Mouse (Mus musculus) NIH3T3 (cell line): ENCODE measurements around the gene Anpep.

Source experiments
- DNase-seq: peaks from one replicate; pipeline ENCODE4 v3.0.0-alpha.2; 2012; ENCODE audit warnings: low read depth

The Anpep gene

DNA sequence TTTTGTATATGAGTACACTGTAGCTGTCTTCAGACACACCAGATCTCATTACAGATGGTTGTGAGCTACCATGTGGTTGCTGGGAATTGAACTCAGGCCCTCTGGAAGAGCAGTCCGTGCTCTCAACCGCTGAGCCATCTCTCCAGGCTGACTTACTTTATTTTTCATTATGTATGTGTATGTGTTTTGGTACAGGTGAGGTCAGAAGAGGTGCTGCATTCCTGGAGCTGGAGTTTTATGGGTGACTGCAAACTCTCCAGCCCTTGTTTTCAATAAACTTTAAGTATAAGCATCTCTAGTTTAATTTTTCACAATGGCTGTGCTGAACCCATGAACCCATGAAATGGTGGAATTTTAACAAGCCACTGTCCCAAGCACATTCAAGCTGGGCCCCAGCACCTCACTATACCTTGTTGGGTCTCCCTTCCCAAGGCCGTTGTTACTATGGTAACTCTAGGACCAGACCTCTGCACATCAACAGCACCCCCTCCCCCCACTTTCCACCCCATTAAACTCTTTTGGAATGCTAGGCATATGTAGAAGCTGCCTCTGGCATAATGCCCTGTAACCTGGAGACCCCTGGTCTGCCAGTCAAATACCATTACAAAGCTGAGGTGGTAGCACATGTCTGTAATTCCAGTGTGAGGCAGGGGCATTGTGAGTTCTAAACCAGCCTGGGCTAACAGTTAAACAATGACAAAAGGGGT is 5.6 kb upstream of the Anpep start:
- no peak for DNase-seq

DNA sequence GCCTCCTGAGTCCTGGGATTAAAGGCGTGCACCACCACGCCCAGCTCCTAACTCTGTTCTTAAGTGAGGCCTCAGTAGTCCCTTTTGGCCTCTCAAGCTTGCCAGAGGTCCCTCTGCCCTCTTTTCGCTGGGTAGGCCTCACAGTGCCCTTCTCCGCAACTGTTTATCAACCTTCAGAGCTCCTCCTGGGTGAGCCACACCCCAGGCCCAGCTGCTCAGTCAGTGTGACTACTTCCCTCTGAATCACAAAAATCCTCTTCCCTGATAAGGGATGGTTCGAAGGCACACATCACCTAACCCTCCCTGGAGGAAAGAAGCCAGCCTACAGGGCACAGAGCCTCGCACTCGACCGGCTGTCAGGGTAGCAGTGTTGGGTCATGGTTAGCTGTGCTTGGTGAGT is 935 bp upstream of the Anpep start:
- no peak for DNase-seq

DNA sequence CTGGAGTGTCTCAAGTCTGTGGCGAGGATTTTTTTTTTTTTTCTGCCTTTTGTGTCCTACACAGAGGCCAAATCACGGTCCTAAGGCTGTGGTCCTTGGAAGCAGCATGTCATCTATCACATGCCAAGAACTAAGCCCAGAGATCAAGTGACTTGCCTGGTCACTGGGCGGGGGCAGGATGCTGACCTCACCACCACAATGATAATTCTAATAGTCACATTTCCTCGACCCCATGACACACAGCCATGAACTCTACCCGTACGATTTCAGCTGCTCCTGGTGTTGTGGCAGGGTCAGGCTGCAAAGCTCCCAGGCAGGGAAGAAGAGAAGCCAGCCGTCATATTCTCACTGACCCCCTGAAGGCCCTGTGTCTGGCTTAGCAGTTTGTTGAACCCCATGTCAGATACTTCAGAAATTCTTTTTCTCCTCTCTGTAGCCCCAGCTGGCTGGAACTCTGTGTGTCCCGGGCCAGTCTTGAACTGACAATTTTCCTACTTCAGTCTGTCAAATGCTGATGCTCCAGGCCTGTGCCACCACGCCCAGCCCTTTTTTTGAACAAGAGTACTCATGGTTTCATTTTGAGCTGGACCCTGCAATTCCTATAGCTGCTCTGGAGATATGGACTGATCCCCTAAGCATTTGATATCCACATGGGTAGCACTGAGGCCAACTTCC is 1.8 kb downstream of the Anpep start:
- no peak for DNase-seq

GRCm38 (mm10) chr7:79858202-79858934 is 2.5 kb downstream of the Anpep start:
- peak; percentile 57 for DNase-seq

GRCm38 (mm10) chr7:79856305-79856704 is 4.6 kb downstream of the Anpep start:
- DNase-seq: no peak

GRCm38 (mm10) chr7:79847456-79848451 is 13.1 kb downstream of the Anpep start:
- DNase-seq: peak; percentile 52

DNA sequence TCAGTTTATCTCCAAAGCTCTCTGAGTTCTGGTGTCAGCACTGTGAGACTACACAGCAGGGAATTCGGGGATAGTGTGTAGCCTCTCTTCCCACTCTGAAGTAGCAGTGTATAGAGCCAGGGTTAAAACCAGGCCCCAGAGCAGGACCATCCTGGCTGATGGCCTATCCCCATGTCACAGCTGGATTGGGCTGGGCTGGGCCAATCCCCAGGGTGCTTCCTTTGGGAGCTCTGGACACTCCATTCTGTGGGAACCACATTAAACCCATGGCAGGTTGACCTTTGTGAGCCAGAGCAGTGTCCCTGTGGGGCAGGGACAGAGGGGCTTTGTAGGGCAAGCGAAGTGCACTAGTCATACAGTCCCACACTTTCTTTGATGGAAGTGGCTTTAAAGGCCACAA is 14.5 kb downstream of the Anpep start:
- no peak for DNase-seq

DNA sequence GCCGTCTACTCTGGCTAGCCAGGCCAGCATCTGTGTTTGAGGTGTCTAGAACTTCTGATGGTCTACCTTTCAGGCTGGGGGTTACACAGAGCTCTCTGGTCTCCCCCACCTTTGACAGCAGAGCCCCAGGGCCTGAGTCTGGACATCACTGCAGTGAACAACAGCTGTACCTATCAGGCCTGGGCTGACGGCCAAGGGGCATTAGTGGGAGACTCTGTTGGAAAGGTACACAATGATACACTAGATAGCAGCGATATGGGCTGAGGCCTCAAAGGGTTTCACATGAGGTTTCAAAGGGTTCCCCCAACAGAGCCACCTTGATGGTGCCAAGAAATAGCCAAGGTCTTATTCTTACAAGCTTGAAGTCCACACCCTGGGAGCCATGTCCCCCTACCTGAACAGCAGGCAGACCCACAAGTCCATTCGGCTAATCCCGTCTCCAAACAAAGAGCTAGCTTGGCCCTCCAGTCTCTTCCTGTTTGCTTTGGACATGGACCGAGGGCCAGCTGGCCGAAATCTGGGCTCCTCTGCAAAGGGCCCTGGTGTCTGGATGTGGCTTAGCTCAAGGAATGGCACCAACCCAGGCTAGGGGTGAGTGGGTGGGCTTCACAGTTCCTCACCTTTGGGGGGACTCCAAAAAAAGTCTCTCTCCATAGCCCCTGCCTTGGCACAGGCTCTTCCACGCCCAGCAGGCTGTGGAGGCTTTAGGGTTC is 16.6 kb downstream of the Anpep start:
- DNase-seq: no peak

- no peak for DNase-seq
Measured at GRCm38 (mm10) chr7:79842163-79842562, 18.7 kb downstream of the Anpep start.

DNA sequence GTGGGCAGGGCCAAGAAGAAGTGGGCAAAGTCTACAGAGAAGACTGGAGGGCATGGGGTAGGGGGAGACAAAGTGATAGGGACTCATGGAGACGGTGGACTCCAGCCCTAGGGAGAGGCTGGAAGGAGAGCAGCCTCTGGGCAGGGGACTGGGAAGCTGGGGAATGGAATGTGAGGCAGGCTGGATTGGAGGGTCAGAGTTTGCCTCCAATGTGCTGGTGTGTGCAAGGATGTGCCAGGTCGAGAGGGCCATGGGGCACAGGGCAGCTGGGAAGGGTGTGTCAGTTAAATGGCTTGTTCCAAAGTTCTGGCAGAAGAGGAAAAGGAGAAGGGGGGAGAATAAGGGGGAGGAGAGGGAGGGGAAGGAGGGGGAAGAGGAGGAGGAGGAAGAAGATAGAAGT is 23.6 kb downstream of the Anpep start:
- DNase-seq: no peak

DNA sequence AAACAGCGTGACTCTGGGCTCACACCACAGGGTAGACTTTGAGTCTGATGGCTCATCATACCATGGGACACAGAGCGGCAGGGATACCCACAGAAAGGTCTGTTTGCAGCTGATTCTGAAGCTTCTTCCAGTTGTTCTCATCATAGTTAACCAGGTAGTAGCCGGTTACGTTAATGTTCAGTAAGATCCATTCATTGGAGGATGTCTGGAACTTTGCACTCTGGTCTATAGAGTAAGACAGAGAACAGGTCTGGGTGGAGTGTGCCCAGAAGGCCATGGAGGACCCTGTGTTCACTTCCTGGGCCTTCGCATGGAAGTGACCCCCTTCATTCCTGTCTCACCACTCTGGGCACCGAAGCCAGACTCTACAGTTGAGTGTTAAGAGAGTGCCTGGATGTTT is 25.7 kb downstream of the Anpep start:
- DNase-seq: no peak

GRCm38 (mm10) chr7:79832980-79833379 is 27.9 kb downstream of the Anpep start:
- DNase-seq: peak; percentile 23

GRCm38 (mm10) chr7:79831585-79831984 is 29.3 kb downstream of the Anpep start:
- peak; percentile 68 for DNase-seq

GRCm38 (mm10) chr7:79831145-79831544 is 29.7 kb downstream of the Anpep start:
- no peak for DNase-seq

DNA sequence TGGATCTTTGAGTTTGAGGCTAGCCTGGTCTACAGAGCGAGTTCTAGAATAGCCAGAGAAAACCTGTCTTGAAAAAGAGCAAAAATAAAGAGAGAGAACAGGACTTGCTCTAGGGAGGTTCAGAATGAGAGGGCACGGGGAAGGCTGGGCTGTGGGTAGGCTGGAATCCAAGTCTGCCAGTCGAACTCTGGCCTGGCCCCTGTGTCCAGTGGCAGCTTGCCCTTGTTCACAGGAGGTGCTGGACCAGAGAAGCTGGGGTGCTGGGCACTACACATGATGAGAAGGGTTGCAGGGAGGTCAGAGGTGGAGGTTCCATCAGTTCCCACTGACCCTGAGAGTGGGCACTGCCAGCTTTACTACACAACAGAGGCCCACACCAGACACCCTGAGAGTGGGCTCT is 32.5 kb downstream of the Anpep start:
- no peak for DNase-seq

DNA sequence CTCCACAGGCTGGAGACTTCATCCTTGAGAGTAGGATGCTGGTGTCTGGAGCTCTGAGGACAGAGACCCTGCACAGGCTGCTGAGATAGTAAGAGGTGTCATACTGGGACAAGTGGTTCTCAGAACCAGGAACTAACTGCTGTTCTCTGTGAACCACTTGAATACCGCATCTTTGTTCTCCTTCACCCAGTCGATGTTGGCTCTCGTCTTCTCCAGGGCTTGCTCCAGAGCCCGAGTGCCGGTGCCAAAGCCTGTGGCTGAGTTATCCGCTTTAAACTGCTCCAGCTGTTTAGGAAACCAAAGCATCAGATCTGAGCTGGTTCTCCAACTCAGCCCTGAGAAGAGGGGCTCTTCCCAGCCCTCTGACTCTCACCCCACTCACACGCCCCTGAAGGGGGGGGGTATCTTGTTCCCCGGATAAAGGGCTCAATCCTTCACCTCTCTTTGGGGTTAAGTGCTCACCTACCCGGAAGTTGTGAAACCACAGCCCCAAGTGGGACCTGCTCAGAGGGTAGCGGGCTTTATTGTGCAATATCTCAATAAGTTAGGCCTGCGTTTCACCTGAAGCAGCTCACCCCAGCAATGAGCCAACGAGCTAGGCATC is 38.7 kb downstream of the Anpep start:
- DNase-seq: peak; percentile 33

- DNase-seq: no peak
Measured at GRCm38 (mm10) chr7:79819996-79820395, 40.9 kb downstream of the Anpep start.

- DNase-seq: no peak
Measured at GRCm38 (mm10) chr7:79819515-79819914, 41.3 kb downstream of the Anpep start.

GRCm38 (mm10) chr7:79818321-79818720 is 42.5 kb downstream of the Anpep start:
- no peak for DNase-seq

DNA sequence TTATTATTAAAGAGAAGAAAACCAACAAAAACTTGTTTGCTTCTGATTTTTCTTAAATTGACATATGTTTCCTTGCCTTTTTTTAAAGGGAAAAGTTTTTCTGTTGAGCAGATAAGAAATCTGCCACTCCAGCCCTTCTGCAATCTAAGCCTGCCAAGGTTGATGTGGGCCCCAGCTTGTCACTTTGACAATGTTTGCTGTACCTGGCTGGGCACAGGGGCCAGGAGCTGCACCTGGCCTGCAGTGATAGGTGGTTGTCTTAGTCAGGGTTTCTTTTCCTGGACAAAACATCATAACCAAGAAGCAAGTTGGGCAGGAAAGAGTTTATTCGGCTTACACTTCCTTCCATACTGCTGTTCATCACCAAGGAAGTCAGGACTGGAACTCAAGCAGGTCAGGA is 47.5 kb downstream of the Anpep start:
- no peak for DNase-seq
